In genomic region chr2:63876375-63876774, GRCm38 (mm10) we compare ENCODE assay signal across 14 mouse cellular contexts.
DNase-seq lines count a peak whose midpoint lies in the region; ATAC-seq and TF ChIP-seq lines count a peak whose summit lies in the region.
"Had no signal": no experiment of that assay in that cellular context is flagged by ENCODE, and none has a peak within 500 bp of the region (broad histone marks: within the 10 kb centered on the region; RNA-seq: fewer than 3 reads in every experiment).

No protein-coding gene starts in this region.

- H3K4me1 ChIP-seq in liver, embryonic 11.5 days (replicated peaks; ENCODE audit: control insufficient read depth, insufficient read depth, low read length), result no peaks in the 10 kb centered on the region
- peaks cover 2% of the 10 kb centered on the region for H3K4me1 ChIP-seq in embryonic facial prominence, embryonic 11.5 days (ENCODE audit: control insufficient read depth, insufficient read depth, low read length)
- no peaks in the 10 kb centered on the region for H3K4me1 ChIP-seq in heart, adult 2 months (ENCODE audit: control insufficient read depth, insufficient read depth, low read length)

- intact Hi-C loops in heart, adult 2 months (cut with DNase I), result no loop called here

- WGBS in liver, embryonic 11.5 days, result 18% methylated on average over 3 of the region's 3 CpGs
- whole genome bisulfite sequencing in embryonic facial prominence, embryonic 11.5 days, result 3% methylated on average over 3 of the region's 3 CpGs
- 27% methylated on average over 3 of the region's 3 CpGs for WGBS in heart, adult 2 months

- TF ChIP-seq POLR2A in heart, adult 2 months (IDR thresholded peaks at IDR 0.05; ENCODE audit: insufficient read depth, low read depth, low read length), result no peak

- H3K27me3 ChIP-seq in liver, embryonic 11.5 days (replicated peaks; ENCODE audit: control insufficient read depth, insufficient read depth, low read length), result no peaks in the 10 kb centered on the region
- H3K27me3 ChIP-seq in embryonic facial prominence, embryonic 11.5 days (ENCODE audit: control insufficient read depth, insufficient read depth, low read length), result no peaks in the 10 kb centered on the region
- H3K27me3 ChIP-seq in heart, adult 2 months (ENCODE audit: control insufficient read depth, insufficient read depth, low read length), result no peaks in the 10 kb centered on the region
- H3K27me3 ChIP-seq: heart, embryonic 13.5 days had no signal

- ATAC-seq in liver, embryonic 11.5 days (replicated peaks; ENCODE audit: low FRiP score), result no peak
- 0 out of 2 replicates have a peak, but pooled peaks have one; percentile 29 for ATAC-seq in embryonic facial prominence, embryonic 11.5 days (replicated peaks; ENCODE audit: insufficient number of reproducible peaks, low FRiP score, low TSS enrichment, low read depth)

- no peak overlapping the region for H3K4me3 ChIP-seq in liver, embryonic 11.5 days (ENCODE audit: low read depth, low read length)
- H3K4me3 ChIP-seq in embryonic facial prominence, embryonic 11.5 days (ENCODE audit: low read depth, low read length), result no peak overlapping the region
- no peak overlapping the region for H3K4me3 ChIP-seq in heart, adult 2 months
- H3K4me3 ChIP-seq: heart, embryonic 13.5 days; layer of hippocampus, adult 2 months had no signal

- H3K9me3 ChIP-seq in liver, embryonic 11.5 days (ENCODE audit: control insufficient read depth, low read length), result no peaks in the 10 kb centered on the region
- H3K9me3 ChIP-seq in embryonic facial prominence, embryonic 11.5 days (replicated peaks; ENCODE audit: control insufficient read depth, low read length), result no peaks in the 10 kb centered on the region
- H3K9me3 ChIP-seq: heart, embryonic 13.5 days had no signal

- no peak overlapping the region for H3K9ac ChIP-seq in liver, embryonic 11.5 days (ENCODE audit: low read depth, low read length)
- H3K9ac ChIP-seq in embryonic facial prominence, embryonic 11.5 days (replicated peaks; ENCODE audit: low read length), result no peak overlapping the region
- no peak overlapping the region for H3K9ac ChIP-seq in heart, adult 2 months (ENCODE audit: low read depth, low read length)
- H3K9ac ChIP-seq: heart, embryonic 13.5 days; hindbrain, embryonic 14.5 days had no signal

- no peak overlapping the region for H3K27ac ChIP-seq in liver, embryonic 11.5 days (ENCODE audit: low read depth, low read length)
- H3K27ac ChIP-seq in embryonic facial prominence, embryonic 11.5 days (replicated peaks; ENCODE audit: low read depth, low read length), result no peak overlapping the region
- H3K27ac ChIP-seq in heart, adult 2 months, result no peak overlapping the region
- H3K27ac ChIP-seq: heart, embryonic 13.5 days; hindbrain, embryonic 14.5 days; layer of hippocampus, adult 2 months; macrophage had no signal

- no peaks in the 10 kb centered on the region for H3K79me2 ChIP-seq in heart, adult 2 months (replicated peaks; ENCODE audit: control insufficient read depth, insufficient read depth, low read length)

- H3K36me3 ChIP-seq in liver, embryonic 11.5 days (ENCODE audit: control insufficient read depth, insufficient read depth, low read length), result no peaks in the 10 kb centered on the region
- no peaks in the 10 kb centered on the region for H3K36me3 ChIP-seq in embryonic facial prominence, embryonic 11.5 days (replicated peaks; ENCODE audit: control insufficient read depth, insufficient read depth, low read depth, low read length)
- H3K36me3 ChIP-seq in heart, adult 2 months (ENCODE audit: control insufficient read depth, insufficient read depth, low read length), result no peaks in the 10 kb centered on the region
- H3K36me3 ChIP-seq: G1E; heart, embryonic 13.5 days had no signal

- TF ChIP-seq CTCF in heart, adult 2 months (IDR thresholded peaks at IDR 0.05), result no peak

- peak; percentile 10 for DNase-seq in liver
- DNase-seq in liver, embryonic 11.5 days (ENCODE audit: low spot score), result no peak
- peak; percentile 77 for DNase-seq in embryonic facial prominence, embryonic 11.5 days (ENCODE audit: low spot score)
- peak; percentile 80 for DNase-seq in kidney, postnatal 10 days
- DNase-seq in mesoderm, embryonic 11.5 days (ENCODE audit: low read depth, low spot score), result peak; percentile 52
- DNase-seq in left cerebral cortex, adult 9 months (ENCODE audit: low spot score in 2 of 2), result no peak
- no peak for DNase-seq in heart, adult 2 months
- DNase-seq in heart, adult 8-10 months (ENCODE audit: low spot score), result no peak
- DNase-seq: cerebellum, adult 9-10 months had no signal

- H3K4me2 ChIP-seq in liver, embryonic 11.5 days, result no peak overlapping the region
- no peak overlapping the region for H3K4me2 ChIP-seq in embryonic facial prominence, embryonic 11.5 days (ENCODE audit: low read depth, low read length)
- H3K4me2 ChIP-seq: heart, embryonic 13.5 days; hindbrain, embryonic 14.5 days had no signal

- TF ChIP-seq EP300 in heart, adult 2 months (IDR thresholded peaks at IDR 0.05; ENCODE audit: insufficient read depth, low read depth, low read length), result no peak

Comparison
In these comparisons a context has a peak if more than half of its experiments do, and no peak if none do; other contexts are left out.
1. DNase-seq: peak in liver (single experiment), embryonic facial prominence, embryonic 11.5 days (single experiment), kidney, postnatal 10 days (single experiment) and mesoderm, embryonic 11.5 days (single experiment); none in liver, embryonic 11.5 days (single experiment), left cerebral cortex, adult 9 months (0 of 2), heart, adult 2 months (0 of 2) and heart, adult 8-10 months (single experiment).